Mouse (Mus musculus) NIH3T3 (cell line): ENCODE data around the gene Cry2.
A peak's percentile ranks its signal among the peaks of the same experiment; 100 is the strongest.
"Not testable (repeated sequence)": the region's sequence is repeated elsewhere in the genome, so short reads cannot be mapped to it uniquely, and the experiment has no call there.

Experiments
- DNase-seq: peaks from one replicate; pipeline ENCODE4 v3.0.0-alpha.2; 2012; ENCODE audit warnings: low read depth

Cry2 gene

GRCm38 (mm10) chr2:92421723-92422387, 12.0 kb downstream of the Cry2 start:
- DNase-seq: no peak

GRCm38 (mm10) chr2:92411705-92412104, 22.1 kb downstream of the Cry2 start:
- no peak for DNase-seq

- no peak for DNase-seq
These were observed 25.4 kb downstream of the Cry2 start for GRCm38 (mm10) chr2:92408309-92409045.

GRCm38 (mm10) chr2:92405687-92406086, 28.2 kb downstream of the Cry2 start:
- DNase-seq: no peak

- no peak for DNase-seq
These were observed 29.1 kb downstream of the Cry2 start for GRCm38 (mm10) chr2:92404737-92405136.

- no peak for DNase-seq
These were observed 30.0 kb downstream of the Cry2 start for GRCm38 (mm10) chr2:92403776-92404319.

- DNase-seq: peak; percentile 14
These were observed 31.1 kb downstream of the Cry2 start for GRCm38 (mm10) chr2:92402591-92403326.

- DNase-seq: no peak
These were observed 32.7 kb downstream of the Cry2 start, which contains the start of gene Mapk8ip1 for GRCm38 (mm10) chr2:92401091-92401561. Gene Mapk8ip1, minus strand, starts transcription at chr2:92401263.

- DNase-seq: no peak
These were observed 33.2 kb downstream of the Cry2 start for GRCm38 (mm10) chr2:92400682-92401081.

- DNase-seq: not testable (repeated sequence)
These were observed 34.0 kb downstream of the Cry2 start for GRCm38 (mm10) chr2:92399877-92400276.

- peak; percentile 17 for DNase-seq
These were observed 36.4 kb downstream of the Cry2 start for GRCm38 (mm10) chr2:92397436-92397835.

GRCm38 (mm10) chr2:92395535-92395934, 38.3 kb downstream of the Cry2 start:
- DNase-seq: no peak

- peak; percentile 61 for DNase-seq
These were observed 41.3 kb downstream of the Cry2 start for GRCm38 (mm10) chr2:92392318-92393264.

- no peak for DNase-seq
These were observed 42.0 kb downstream of the Cry2 start for GRCm38 (mm10) chr2:92391703-92392317.

GRCm38 (mm10) chr2:92391116-92391515, 42.7 kb downstream of the Cry2 start:
- DNase-seq: no peak

GRCm38 (mm10) chr2:92390206-92390930, 43.5 kb downstream of the Cry2 start:
- DNase-seq: peak; percentile 62

GRCm38 (mm10) chr2:92389645-92390044, 44.2 kb downstream of the Cry2 start:
- no peak for DNase-seq

- DNase-seq: peak; percentile 93
These were observed 44.8 kb downstream of the Cry2 start for GRCm38 (mm10) chr2:92388891-92389641.

- DNase-seq: peak; percentile 51
These were observed 45.7 kb downstream of the Cry2 start for GRCm38 (mm10) chr2:92388081-92388517.
